Mouse (Mus musculus) layer of hippocampus, adult 18-20 months (tissue): ENCODE results near the gene Plekha6. TPM values are rescaled to one million over a fixed set of nuclear protein-coding genes. Genes with fewer than 3 reads are reported as not detected.

Experiments
- DNase-seq, 2 experiments: peaks; one replicate each; pipeline ENCODE4 v3.0.0; 2022; ENCODE audit warnings: low spot score in 2 of 2
- total RNA-seq, 2 experiments: library from RNA; stranded (reverse); gene quantifications; 2 replicates each; pipeline ENCODE4 v1.2.3; 2021

Gene Plekha6
- total RNA-seq, 2 experiments from 2014 or later: 54.5 to 59.0 TPM

DNA sequence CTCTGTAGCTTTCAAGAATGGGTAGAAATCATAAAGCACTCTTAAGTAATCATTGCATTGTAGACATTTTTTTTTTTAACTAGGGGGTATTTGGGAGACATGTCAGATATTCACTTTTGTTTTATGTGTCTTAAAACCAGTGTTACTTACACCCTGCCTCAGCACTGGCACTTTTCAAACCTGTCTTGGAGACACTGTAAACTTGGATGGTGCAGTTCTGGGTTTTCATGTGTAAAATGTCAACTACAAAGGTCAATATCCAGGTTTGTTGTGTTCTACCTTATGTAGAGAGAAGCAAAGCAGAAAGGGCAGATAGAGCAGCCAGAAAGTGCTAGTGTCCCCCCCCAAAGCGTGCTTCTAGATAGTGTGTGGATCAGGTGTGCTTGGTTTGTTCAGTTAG is 25.6 kb upstream of the Plekha6 start:
- no peak for DNase-seq

DNA sequence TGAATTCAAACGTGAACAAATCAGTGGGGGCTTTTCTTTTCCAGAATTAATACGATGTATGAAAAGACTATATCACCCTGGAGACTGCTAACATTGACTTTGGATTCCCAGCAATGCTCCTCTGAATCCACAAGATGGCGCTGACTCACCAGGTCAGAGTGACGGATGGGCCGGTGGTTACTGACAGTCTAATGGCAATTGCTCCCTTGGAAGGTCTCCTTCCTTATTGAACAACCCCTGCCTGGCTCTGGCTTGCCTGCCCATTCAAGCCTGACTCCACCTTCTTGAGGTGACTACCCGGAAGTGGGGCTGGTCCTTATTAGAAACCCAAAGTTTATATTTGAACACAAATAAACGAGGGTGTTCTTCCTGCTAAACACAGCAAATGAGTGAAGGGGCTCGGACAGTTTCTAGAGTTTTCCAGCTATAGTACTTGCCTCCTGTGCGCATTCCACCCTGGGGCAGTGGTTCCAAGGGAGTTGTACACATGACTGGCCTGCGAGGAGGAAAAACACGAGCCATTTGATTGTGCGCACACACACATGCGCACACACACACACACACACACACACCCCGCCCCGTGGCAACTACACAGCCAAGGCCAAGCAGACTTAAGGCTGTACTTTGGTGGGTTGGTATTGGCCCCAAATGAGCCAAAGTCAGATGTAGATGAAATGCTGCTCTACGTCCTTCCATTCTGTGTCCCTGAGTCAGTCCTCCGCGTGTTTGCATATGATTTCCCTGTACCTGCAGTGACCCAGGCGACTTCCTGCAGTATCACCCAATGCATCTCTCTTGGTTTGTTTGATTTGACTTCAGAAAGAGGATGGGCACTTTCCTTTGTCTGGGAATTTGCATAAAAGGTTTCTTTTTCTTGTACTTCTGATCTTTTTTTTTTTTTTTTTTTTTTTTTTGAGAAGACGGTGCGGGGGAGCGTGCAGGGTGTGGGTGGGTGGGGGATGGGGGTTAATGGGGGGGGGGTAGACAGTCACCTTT is 17.7 kb upstream of the Plekha6 start:
- peak in 1 of 2 experiments; percentile 74 for DNase-seq

DNA sequence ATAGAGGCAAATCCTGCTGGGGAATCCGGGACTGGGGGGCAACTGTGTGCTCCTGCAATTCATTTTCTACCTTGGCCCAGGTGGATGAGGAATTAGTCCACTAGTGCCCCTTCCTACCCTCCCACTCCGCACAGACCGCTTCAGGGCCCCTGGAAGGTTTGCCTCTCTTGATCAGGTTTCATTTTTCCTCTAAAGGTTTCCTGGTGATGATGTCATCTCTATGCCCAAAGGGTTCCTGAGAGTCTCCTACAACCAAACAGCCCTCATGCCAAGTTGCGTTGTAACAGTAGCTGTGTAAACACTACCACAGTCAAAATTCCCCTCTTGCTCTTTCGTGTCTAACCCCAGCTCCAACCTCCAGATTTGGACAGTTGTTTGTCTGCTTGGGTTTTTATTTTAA is 16.7 kb upstream of the Plekha6 start:
- no peak for DNase-seq

DNA sequence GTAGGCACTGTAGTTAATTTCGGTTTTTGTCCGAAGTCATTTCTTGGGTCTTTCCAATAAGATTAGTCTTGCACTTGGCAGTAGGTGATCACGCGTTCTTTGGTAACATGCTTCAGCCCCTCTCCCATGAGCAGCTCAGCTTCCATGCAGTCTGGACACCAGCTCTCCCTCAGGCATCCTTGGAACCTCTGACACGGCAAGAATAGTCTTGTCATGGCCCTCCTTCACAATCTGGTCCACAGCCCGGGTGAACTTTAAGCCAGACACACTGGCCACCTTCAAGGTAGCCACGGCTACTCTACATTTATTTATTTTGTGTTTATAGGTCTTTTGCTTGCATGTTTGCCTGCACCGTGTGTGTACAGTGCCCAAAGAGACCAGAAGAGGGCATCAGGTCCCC is 15.9 kb upstream of the Plekha6 start:
- DNase-seq: no peak

DNA sequence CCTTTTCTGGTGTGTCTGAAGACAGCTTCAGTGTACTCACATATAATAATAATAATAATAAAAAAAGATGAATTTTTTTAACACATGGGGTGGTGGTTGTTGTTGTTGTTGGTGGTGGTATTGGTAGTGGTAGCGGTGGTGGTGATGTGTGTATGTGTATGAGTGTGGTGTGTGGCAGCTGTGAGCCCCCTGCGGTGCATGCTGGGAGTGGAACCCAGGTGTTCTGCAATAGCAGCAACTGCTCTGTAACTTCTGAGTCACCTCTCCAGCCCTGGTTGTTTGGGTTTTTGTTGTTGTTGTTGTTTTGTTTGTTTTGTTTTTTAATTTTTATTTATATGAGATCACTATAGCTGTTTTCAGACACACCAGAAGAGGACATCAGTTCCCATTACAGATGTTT is 13.5 kb upstream of the Plekha6 start:
- DNase-seq: no peak

DNA sequence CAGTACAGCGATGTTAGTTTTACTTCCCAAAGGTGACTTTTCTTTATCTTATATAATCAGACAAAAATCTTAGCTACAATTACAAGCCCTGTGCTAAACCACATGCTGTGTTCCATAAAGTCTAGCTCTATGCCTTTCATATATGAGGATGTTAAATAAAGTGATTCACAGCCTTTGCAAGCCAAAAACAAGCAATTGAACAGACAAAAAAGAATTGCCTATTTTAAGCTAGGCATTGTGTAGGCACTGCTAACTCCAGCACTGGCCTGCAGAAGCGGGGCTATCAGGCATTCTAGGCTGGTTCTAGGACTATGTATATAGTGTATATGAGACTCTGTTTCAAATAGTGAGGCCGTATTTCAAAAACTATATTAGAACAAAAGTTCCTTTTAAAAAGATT is 11.8 kb upstream of the Plekha6 start:
- DNase-seq: no peak

DNA sequence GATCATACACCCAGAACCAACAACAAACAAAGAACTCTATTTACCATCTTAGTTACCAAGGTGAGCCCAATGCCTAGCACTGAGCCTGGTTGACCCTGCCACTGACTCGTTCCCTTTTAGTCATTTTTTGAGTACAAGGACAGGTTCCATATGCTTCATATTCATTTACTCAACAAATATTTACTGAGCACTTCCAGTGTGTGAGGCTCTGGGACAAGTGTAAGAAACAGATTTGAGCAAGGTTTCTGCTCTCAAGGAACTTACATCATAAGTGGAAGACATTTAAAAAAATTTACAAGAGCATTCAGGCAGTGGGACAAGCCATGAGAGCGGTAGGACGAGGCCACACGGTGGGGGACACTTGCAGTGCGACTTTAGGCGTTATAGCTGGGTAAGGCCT is 8.7 kb upstream of the Plekha6 start:
- no peak for DNase-seq

DNA sequence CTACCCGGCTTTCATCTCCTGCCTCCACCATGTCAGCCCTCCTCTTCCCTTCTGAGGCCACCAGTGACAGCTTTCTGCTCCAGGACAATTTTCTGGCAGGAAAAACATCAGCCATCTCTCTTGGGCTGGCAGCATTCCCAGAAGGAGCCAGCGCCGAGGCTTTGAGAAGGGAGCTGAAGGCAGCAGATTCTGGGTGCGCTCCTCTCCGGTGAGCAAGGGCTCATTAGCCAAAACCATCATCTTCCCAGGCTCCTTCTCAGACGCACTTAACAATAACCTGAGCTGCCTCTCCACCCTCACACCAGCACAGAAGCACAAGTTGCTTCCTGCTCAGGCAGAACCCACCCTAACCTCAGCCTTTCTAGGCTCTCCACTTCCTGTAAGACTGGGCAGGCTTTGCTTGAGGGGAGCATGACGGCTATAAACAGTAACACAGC is 4.9 kb upstream of the Plekha6 start:
- peak in 1 of 2 experiments; percentile 66 for DNase-seq

DNA sequence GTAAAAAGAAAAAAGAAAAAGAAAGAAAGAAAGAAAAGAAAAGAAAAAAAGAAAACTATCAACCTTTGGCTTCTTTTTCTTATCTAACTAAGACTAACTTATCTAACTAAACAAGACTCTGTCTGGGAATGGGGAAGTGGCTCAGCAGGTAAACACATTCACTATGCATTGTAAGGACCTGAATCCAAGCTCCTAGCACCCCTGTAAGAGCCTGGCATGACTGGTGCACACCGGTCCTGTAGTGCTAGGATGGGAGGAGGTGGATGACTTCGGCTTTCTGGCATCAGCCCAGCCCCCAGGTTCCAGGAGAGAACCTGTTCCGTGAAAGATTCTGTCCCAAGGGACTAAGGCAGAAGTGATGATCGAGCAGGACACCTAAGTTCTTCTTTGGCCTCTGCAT is 2.5 kb upstream of the Plekha6 start:
- DNase-seq: no peak

DNA sequence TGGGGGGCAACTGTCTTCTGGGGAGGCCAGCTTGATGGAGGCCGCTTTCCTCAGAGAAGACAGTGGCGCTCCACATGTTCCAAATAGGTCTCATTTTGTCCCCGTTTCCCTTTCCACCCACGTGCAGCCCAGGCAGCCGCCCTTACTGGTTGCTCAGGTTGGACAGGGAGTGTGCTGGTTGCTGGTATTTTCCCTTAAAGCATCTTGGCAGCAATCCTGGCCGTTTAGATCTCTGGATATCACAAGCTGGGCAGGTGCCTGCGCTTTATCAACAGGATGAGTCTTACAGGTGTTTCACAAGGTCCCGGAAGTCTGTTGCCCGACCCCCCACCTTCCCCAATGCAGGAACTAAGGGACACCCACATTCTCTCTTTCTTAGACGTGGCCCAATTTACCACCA is 2.0 kb upstream of the Plekha6 start:
- no peak for DNase-seq

DNA sequence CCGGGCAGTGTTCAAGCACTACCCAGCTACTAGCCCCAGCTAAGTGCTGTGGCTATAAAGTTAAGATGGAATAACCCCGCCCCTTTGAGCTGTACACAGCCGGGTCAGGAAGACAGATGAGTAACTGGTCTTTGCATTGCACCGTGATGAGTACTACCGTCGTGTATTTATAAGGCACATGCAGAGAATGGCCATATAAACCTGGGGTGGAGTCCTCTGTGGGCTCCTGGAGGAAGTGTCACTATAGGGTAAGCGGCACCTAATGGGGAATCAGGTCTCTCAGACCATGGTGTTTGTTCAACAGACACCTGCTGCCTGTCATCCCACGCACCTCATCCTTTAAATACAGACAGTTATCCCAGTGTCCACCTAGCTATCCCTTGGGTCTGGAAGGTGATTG is 1.0 kb upstream of the Plekha6 start:
- no peak for DNase-seq

DNA sequence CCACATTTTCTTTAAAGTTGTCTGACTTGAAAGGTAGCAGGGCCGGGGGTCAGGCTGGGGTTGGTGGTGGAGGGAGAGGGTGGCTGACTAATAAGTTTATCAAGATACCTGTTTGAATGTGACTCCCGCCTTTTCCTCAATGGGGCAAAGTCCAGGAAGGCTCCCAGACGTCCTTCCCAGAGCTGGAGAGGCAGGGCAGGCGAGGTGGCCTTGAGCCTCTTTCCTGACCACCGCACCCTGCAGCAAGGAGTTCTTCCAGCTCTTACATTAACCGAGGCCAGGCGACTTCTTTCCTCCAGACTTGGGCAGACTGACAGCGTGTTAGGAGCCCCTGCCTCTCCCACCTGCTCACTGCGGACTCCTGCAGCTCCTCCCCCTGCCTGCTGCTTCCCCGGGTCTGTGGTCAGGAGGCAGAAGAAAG is 591 bp downstream of the Plekha6 start:
- no peak for DNase-seq

DNA sequence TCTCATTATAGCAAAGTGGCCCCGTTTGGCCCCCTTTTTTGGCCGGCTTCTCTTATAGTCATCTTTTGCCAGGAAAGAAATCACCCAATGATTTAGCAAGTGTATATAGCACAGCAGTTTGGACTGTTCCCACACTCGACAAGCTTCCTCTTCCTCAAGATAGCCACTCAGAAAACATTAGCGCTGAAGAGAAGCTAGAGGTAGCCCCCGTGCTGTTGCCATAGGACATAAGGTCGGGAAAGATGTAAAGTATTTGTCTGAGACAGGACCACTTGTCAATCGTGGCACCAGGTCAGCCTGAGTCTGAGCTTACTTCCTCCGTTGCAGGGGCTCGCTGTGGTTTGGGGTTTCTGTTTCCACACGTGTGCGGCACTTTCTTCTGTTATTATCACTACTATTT is 1.1 kb downstream of the Plekha6 start:
- DNase-seq: no peak

DNA sequence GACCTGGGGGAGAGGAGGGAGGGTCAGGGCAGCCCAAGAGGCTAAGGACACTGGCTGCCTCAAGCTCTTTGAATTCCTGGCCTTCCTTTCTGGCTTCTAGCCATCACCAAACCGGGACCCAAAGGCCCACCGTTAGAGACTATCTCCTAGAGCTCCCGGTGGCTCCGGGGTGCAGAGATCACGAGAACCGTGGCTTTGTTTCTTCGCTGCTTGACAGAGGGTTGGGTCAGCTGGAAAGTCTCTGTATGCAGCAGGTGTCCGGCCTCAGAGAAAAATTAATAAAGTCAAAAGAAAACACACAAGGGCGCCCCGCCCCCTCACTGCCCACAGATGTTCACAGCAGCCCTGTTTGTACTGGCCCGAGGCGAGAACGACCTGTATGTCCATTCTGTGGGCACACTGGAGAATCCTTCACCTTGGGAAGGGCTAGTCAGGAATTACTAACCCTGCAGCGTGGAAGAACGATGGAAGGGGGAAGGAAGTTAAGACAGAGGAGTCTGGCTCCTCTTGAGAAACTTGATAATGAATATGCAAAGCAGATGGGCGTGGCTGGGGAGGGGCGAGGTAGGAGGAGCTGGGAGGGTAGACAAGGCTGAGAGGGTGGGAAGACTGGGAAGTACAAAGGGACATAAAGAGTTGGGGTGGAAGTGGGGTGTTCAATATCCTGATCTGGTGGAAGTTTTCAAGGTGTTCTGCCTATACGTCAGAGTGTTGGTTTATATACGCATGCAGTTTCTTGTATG is 4.5 kb downstream of the Plekha6 start:
- no peak for DNase-seq

DNA sequence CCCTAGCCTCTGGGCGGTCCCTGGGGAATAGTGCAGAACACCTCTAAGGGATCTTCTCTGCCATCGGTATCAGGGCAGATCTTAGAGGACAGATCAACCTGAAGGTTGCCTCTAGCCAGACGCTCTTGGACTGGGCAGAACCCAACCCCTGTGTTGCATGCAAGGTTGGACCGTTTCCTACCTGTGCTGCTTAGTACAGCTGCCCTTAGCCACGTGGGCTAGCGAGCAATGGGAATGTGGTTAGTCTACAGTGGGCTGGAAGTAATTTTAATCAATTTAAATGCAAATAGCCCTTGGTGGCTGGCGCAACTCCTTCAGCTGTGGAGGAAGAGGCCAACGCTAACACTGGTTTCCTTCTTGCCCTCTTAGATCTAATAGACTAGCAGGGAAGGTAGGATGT is 6.2 kb downstream of the Plekha6 start:
- no peak for DNase-seq

DNA sequence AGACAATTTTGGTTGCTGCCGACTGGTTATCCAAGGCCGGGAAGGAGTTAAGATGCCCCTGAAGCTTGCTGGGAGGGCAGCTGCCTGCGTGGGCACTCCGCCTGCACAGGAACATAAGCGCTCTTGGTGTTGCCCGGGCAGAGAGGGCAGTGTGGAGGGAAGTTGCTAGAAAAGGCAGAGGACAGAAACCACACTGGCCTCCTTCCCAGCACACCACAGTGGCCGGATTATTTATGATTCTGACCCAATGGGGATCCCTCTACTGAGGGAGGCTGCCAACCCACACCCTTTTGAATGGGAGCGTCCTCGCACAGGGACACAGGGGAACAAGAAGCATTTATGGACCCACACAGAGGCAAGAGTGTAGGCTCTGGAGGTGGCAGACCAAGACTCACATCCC is 7.3 kb downstream of the Plekha6 start:
- peak in 1 of 2 experiments; percentile 28 for DNase-seq

DNA sequence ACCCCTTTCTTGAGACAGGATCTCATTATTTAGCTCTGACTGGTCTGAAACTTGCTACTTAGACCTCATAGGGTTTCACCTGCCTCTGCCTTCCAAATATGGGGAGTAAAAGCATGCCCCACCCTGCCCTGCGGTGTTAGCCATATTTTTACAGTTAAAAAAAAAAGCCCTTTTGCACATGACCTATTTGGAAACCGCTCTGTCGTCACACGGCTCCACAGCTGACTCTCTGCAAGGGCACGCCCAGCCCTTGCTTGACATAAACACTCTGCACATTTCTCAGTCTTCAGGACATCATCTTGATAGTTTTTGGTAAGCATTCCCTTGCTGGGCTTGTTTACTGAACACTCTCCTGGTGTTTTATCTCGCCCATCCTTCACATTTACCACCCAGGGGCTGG is 11.1 kb downstream of the Plekha6 start:
- no peak for DNase-seq

DNA sequence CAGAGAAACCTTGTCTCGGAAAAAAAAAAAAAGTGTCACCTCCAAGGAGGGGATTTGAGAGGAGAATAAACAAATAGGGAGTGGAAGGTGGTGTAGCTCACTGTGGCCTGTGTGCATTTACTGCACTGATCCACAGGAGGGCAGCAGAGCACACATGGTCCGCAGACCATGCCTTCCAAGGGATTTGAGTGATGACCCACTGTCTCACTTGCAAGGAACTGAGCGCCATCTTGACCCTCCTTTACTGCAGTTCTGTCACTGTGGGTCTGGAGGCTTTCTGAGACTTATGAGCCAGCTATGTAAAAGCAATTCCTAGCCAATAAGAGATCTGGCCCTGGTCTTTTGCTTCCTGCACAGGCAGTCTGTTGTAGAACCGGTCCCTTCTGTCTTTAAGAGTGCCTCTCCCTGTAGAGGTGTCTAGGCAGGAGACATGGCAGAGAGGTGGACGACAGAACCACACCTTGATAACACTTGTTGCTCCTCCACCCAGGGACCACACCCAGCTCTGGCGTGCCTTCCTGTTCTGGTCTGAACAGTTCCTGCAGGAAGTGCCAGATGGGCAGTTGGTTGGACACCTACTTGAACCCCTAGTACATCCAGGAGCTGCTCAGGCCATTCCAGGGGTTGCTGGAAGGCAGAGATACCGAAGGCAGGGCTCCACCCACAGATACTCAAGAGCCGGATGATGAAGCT is 13.6 kb downstream of the Plekha6 start:
- DNase-seq: peak in 1 of 2 experiments; percentile 65

DNA sequence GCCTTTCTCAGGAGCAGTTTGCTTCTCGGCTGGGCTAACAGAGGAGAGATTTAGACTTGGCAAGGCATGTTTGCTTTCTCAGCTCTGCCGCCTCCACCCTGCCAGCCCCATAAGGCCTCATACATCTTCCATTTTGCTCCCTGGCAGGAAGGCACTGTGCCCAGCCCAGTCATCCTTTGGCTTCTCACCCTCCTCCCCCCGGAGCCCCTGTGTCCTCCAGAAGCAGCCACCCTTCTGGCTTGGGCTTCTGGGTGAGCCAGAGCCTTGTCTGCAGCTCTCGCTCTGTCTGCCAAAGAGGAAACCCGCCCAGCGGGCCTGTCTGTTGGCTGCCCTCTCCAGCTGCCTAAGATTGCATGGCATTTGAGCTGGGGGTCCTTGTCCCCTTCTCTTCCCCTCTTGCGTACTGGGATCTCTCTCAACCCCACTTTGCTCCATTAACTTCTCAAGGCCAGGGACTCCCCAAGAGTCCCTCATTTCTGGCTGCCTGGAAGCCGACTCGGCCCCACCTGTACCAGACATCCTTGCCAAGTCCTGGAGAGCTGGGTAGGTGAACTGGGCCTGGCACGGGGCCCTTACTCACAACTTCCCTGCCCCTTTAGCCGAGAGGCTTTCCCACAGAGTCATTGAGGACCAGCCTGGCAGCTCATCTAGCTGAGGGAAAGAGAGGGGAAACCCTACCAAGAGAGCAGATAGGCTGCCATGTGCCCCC is 14.9 kb downstream of the Plekha6 start:
- DNase-seq: peak in 1 of 2 experiments; percentile 52

DNA sequence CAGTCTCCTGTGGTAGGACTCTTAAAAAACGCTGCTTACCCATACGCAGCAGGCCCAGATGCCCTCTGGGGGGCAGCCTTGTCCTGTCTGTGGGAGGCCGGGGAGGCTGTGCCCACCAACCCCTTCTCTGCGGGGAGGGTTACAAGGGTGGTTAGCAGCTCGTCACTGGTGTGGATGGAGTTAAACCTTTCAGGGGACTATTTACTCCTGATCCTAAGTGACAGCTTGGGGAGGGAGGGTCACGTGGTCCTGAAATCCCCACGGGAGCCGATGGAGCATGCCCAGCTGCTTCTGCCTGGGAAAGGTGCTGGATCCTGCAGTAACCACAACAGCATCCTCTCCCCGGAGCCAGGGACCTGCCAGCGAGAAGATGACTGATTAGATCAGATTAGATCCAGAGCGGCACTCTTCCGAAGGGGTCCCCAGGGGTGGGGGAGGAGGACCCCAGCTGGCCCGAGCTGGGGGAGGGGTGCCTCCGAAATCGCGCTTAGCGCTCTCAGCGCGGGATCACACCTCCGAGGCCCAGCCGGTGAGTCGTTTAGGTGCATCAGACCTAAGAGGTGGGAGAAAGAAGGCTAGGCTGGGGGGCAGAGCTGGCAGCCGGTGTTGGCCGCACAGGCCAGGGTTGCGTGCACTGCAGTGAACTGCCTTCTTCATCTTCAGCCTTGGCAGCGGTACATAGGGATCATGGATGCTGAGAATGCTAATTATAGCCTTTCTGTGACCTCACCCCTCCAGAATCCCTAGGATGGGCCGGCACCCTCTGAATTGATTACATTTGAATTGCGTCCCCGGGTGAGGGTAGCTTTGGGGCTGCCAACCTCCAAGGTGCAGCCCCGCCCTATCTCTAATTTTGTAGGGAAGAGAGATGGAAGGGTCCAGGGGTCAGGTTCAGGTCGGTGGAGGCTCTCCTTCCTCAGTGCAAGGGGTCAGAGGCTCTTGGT is 17.3 kb downstream of the Plekha6 start:
- DNase-seq: peak; percentile 79 to 88
